Mouse (Mus musculus) myocyte (in vitro differentiated cells): Measurements from ENCODE around the gene Susd6.

Source experiments
- CEBPB ChIP-seq: IDR thresholded peaks from 2 replicates; pipeline ENCODE4 v1.6.1; 2011; ENCODE audit warnings: mild to moderate bottlenecking, moderate library complexity; ENCODE audit not compliant: poor library complexity, insufficient read depth, severe bottlenecking
- E2F4 ChIP-seq: IDR thresholded peaks from one replicate; pipeline ENCODE4 v1.6.1; 2011; ENCODE audit warnings: mild to moderate bottlenecking, control low read depth, moderate library complexity; ENCODE audit not compliant: insufficient read depth
- MAX ChIP-seq: IDR thresholded peaks from one replicate; pipeline ENCODE4 v1.6.1; 2011; ENCODE audit warnings: low read depth, mild to moderate bottlenecking, control low read depth
- MYOD1 ChIP-seq, 3 experiments: IDR thresholded peaks; one replicate each; pipeline ENCODE4 v1.6.1; 2011; ENCODE audit warnings: control low read depth in 2 of 3, low read depth in 2 of 3, mild to moderate bottlenecking in 2 of 3, moderate library complexity in 1 of 3; ENCODE audit not compliant: insufficient read length in 2 of 3, control insufficient read depth in 1 of 3
- MYOG ChIP-seq, 3 experiments: IDR thresholded peaks; one replicate each; pipeline ENCODE4 v1.6.1; 2011; ENCODE audit warnings: control low read depth in 2 of 3, low read depth in 2 of 3, mild to moderate bottlenecking in 2 of 3; ENCODE audit not compliant: insufficient read length in 2 of 3, control insufficient read depth in 1 of 3, insufficient read depth in 1 of 3
- POLR2A ChIP-seq: IDR thresholded peaks from one replicate; pipeline ENCODE4 v1.6.1; 2011; ENCODE audit warnings: low read depth, mild to moderate bottlenecking, control low read depth, moderate library complexity; ENCODE audit not compliant: insufficient read length
- POLR2AphosphoS2 ChIP-seq: IDR thresholded peaks from one replicate; pipeline ENCODE4 v1.6.1; 2011; ENCODE audit warnings: low read depth, control low read depth; ENCODE audit not compliant: insufficient read length
- REST ChIP-seq: IDR thresholded peaks from one replicate; pipeline ENCODE4 v1.6.1; 2011; ENCODE audit warnings: mild to moderate bottlenecking, control low read depth, moderate library complexity; ENCODE audit not compliant: insufficient read depth, insufficient read length
- SRF ChIP-seq: IDR thresholded peaks from one replicate; pipeline ENCODE4 v1.6.1; 2011; ENCODE audit warnings: low read depth; ENCODE audit not compliant: control insufficient read depth, insufficient read length
- TCF12 ChIP-seq: IDR thresholded peaks from one replicate; pipeline ENCODE4 v1.6.1; 2011; ENCODE audit warnings: mild to moderate bottlenecking, control low read depth; ENCODE audit not compliant: poor library complexity, insufficient read depth, severe bottlenecking
- TCF3 ChIP-seq: IDR thresholded peaks from one replicate; pipeline ENCODE4 v1.6.1; 2011; ENCODE audit warnings: low read depth, control low read depth; ENCODE audit not compliant: insufficient read length
- USF1 ChIP-seq: IDR thresholded peaks from one replicate; pipeline ENCODE4 v1.6.1; 2011; ENCODE audit warnings: low read depth, mild to moderate bottlenecking, control low read depth, moderate library complexity

DNA sequence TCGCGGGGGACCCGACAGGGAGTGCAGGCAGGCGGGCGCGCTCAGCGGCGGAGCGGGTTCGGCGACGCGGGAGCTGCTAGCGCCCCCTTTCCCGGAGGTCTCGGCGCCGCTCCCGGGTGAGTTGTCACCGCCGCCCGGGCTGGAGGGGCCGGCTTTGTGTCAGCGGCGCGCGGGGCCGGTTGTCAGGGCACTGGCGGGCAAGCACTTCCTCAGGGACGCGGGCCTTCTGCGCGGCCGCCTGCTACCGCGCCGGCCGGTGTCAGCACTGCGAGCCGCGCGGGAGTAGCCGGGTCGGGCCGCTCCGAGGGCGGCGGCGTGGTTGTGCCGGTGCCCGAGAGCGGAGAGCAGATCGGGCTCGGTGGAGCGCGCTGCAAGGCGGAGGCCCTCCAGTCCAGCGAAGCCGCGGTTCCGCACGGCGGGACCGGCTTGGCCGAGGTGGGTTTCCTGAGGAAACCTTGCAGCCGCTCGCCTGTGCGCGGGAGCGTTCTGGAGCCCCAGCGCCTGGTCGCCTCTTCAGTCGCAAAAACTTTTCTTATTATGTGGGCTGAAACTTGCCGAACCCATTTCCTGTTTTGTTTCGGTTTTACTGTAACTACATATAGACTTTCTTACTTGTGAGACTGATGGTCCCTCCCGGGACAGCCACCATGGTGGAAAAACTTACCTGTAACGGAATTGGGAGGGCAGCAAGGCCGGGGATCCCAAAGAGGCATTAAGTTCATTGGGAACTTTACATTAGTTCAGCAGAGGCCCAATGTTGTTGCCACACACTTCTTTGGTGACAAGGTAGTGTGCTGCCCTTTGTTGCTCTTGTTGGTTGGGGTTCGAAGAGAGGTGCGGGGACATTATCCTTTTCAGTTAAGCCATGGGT is 625 bp downstream of the Susd6 start:
- TF ChIP-seq POLR2A (no peak), CEBPB (no peak), POLR2AphosphoS2 (no peak), MAX (no peak), SRF (no peak), E2F4 (no peak), TCF12 (no peak), USF1 (no peak), TCF3 (no peak), MYOD1 (IDR thresholded peaks at IDR 0.05; ENCODE audit: control insufficient read depth in 1 of 3, insufficient read length in 2 of 3, low read depth in 2 of 3) (no peak), REST (no peak), MYOG (IDR thresholded peaks at IDR 0.05; ENCODE audit: control insufficient read depth in 1 of 3, insufficient read depth in 1 of 3, insufficient read length in 2 of 3, low read depth in 2 of 3) (no peak)
